Mouse (Mus musculus): ENCODE measurements around the gene Fam214a.

DNA sequence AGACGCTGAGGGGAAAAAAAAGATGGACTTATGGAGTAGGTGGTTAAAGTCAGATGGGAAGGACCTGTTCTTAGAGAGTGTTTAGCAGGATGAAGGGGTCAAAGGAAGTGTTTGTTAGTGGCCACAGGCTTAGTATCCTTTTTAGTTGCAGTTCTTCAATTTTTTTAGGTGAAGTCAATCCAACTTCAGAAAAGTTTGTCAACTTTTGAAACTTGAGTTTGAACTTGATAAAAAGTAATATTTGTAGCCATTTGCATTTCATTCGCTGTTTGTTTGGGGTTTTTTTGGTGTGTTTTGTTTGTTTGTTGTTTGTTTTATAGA lies 1.2 kb downstream of the Fam214a start:
- TF ChIP-seq CTCF (IDR thresholded peaks at IDR 0.05; ENCODE audit: insufficient read depth, low read depth, low read length) (no peak), POLR2A (IDR thresholded peaks at IDR 0.05; ENCODE audit: insufficient read depth, low read depth, low read length) (no peak)
